Mouse (Mus musculus): ENCODE data around the gene 4930404N11Rik.
A peak's percentile ranks its signal among the peaks of the same experiment; 100 is the strongest.

The 4930404N11Rik gene

GRCm38 (mm10) chr10:81328386-81328785 lies 37.2 kb downstream of the 4930404N11Rik start, which contains the start of gene Tbxa2r:
Gene Tbxa2r, plus strand, starts transcription at chr10:81328731.
- DNase-seq (ENCODE audit: low spot score) = no peak

- no peak for DNase-seq (ENCODE audit: low spot score)
Observed at GRCm38 (mm10) chr10:81327959-81328358, 37.7 kb downstream of the 4930404N11Rik start.

GRCm38 (mm10) chr10:81326858-81327257 lies 38.8 kb downstream of the 4930404N11Rik start:
- DNase-seq (ENCODE audit: low spot score) = no peak

GRCm38 (mm10) chr10:81325781-81326180 lies 39.8 kb downstream of the 4930404N11Rik start:
- no peak for DNase-seq (ENCODE audit: low spot score)

- DNase-seq (ENCODE audit: low spot score) = no peak
Observed at GRCm38 (mm10) chr10:81325176-81325575, 40.4 kb downstream of the 4930404N11Rik start.

- DNase-seq (ENCODE audit: low spot score) = no peak
Observed at GRCm38 (mm10) chr10:81323791-81324530, 41.7 kb downstream of the 4930404N11Rik start.

- DNase-seq (ENCODE audit: low spot score) = no peak
Observed at GRCm38 (mm10) chr10:81323141-81323775, 42.4 kb downstream of the 4930404N11Rik start.

GRCm38 (mm10) chr10:81322444-81322843 lies 43.2 kb downstream of the 4930404N11Rik start:
- no peak for DNase-seq (ENCODE audit: low spot score)

GRCm38 (mm10) chr10:81321436-81321835 lies 44.2 kb downstream of the 4930404N11Rik start:
- DNase-seq (ENCODE audit: low spot score) = no peak

- peak; percentile 100 for DNase-seq (ENCODE audit: low spot score)
Observed at GRCm38 (mm10) chr10:81320550-81321347, 44.9 kb downstream of the 4930404N11Rik start, which contains the start of gene Cactin. Gene Cactin, plus strand, starts transcription at chr10:81321103.

GRCm38 (mm10) chr10:81319741-81320549 lies 45.7 kb downstream of the 4930404N11Rik start:
- peak; percentile 96 for DNase-seq (ENCODE audit: low spot score)

- no peak for DNase-seq (ENCODE audit: low spot score)
Observed at GRCm38 (mm10) chr10:81319330-81319699, 46.3 kb downstream of the 4930404N11Rik start.

- DNase-seq (ENCODE audit: low spot score) = peak; percentile 46
Observed at GRCm38 (mm10) chr10:81318589-81319329, 46.9 kb downstream of the 4930404N11Rik start.

- DNase-seq (ENCODE audit: low spot score) = peak; percentile 80
Observed at GRCm38 (mm10) chr10:81317273-81317672, 48.3 kb downstream of the 4930404N11Rik start.

GRCm38 (mm10) chr10:81316338-81317060 lies 49.1 kb downstream of the 4930404N11Rik start:
- DNase-seq (ENCODE audit: low spot score) = no peak

GRCm38 (mm10) chr10:81315587-81315986 lies 50.0 kb downstream of the 4930404N11Rik start:
- DNase-seq (ENCODE audit: low spot score) = no peak

GRCm38 (mm10) chr10:81314201-81314600 lies 51.4 kb downstream of the 4930404N11Rik start:
- DNase-seq (ENCODE audit: low spot score) = no peak

GRCm38 (mm10) chr10:81313581-81313980 lies 52.0 kb downstream of the 4930404N11Rik start:
- DNase-seq (ENCODE audit: low spot score) = no peak

Measured in urinary bladder, postnatal 14 days (tissue).